Mouse (Mus musculus): Measurements from ENCODE around the gene Zfp184.

GRCm38 (mm10) chr13:21971641-21972040 lies 26.7 kb downstream of the Zfp184 start:
- TF ChIP-seq CTCF (conservative IDR thresholded peaks at IDR 0.05; ENCODE audit: insufficient read depth, insufficient read length, low read depth, low read length) (no peak), POLR2A (IDR thresholded peaks at IDR 0.05; ENCODE audit: low read depth, low read length) (no peak)
